Comparison of ENCODE assay signal across 13 mouse cellular contexts in the genomic region with DNA sequence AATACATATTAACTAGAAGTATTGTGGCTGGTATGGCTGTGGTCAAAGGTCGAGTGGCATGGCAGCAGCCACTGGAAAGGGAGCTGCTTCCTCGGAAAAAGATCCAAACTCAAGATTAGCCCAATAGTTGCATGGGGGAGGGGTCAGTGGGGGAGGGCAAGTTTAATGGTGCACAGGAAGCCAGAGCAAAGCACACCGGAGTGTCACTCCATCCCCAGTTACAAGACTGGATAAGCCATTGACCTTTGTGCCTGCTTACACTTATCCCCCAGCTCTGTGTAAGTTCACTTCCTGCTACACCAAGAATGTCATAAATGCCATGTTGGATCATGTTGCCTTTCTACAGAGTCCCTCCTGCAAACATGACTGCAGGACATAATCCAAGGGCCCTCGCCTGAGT. TPM values are rescaled to one million over a fixed set of nuclear protein-coding genes. Genes with fewer than 3 reads are reported as not detected.
DNase-seq lines count a peak whose midpoint lies in the region; ATAC-seq lines count a peak whose summit lies in the region.
"Had no signal": no experiment of that assay in that cellular context is flagged by ENCODE, and none has a peak within 500 bp of the region (broad histone marks: within the 10 kb centered on the region; RNA-seq: fewer than 3 reads in every experiment).

No protein-coding gene starts in this region.

- DNase-seq in midbrain, embryonic 11.5 days (ENCODE audit: low spot score, missing footprints) = no peak
- peak; percentile 92 for DNase-seq in yolk sac, embryonic 10.5 days (ENCODE audit: low spot score)
- no peak for DNase-seq in left cerebral cortex, postnatal 36 days (ENCODE audit: low spot score in 2 of 2)
- no peak for DNase-seq in heart, embryonic 10.5 days (ENCODE audit: low spot score)
- no peak for DNase-seq in cerebellum, adult 9-11 months
- DNase-seq: cerebellum, adult 9-10 months; right cerebral cortex, postnatal 14 days had no signal

- no peaks in the 10 kb centered on the region for H3K9me3 ChIP-seq in midbrain, embryonic 15.5 days
- no peaks in the 10 kb centered on the region for H3K9me3 ChIP-seq in midbrain, embryonic 11.5 days (ENCODE audit: control insufficient read depth, low read length)
- H3K9me3 ChIP-seq in kidney, embryonic 15.5 days (replicated peaks) = no peaks in the 10 kb centered on the region
- no peaks in the 10 kb centered on the region for H3K9me3 ChIP-seq in liver, embryonic 12.5 days (replicated peaks)
- no peaks in the 10 kb centered on the region for H3K9me3 ChIP-seq in heart, embryonic 10.5 days
- H3K9me3 ChIP-seq: forebrain, embryonic 13.5 days; heart, embryonic 12.5 days; hindbrain, embryonic 15.5 days had no signal

- H3K27me3 ChIP-seq in midbrain, embryonic 15.5 days (replicated peaks) = no peaks in the 10 kb centered on the region
- H3K27me3 ChIP-seq in midbrain, embryonic 11.5 days (ENCODE audit: control insufficient read depth, insufficient read depth, low read length) = no peaks in the 10 kb centered on the region
- H3K27me3 ChIP-seq in kidney, embryonic 15.5 days = no peaks in the 10 kb centered on the region
- H3K27me3 ChIP-seq in liver, embryonic 12.5 days (replicated peaks) = no peaks in the 10 kb centered on the region
- H3K27me3 ChIP-seq in heart, embryonic 10.5 days (ENCODE audit: insufficient read depth, poor library complexity, severe bottlenecking) = no peaks in the 10 kb centered on the region
- H3K27me3 ChIP-seq: forebrain, embryonic 13.5 days; heart, embryonic 12.5 days; hindbrain, embryonic 15.5 days had no signal

- no peak overlapping the region for H3K4me3 ChIP-seq in midbrain, embryonic 15.5 days
- no peak overlapping the region for H3K4me3 ChIP-seq in midbrain, embryonic 11.5 days (ENCODE audit: low read depth, low read length)
- H3K4me3 ChIP-seq in kidney, embryonic 15.5 days (replicated peaks) = no peak overlapping the region
- H3K4me3 ChIP-seq in liver, embryonic 12.5 days = no peak overlapping the region
- H3K4me3 ChIP-seq in heart, embryonic 10.5 days = no peak overlapping the region
- H3K4me3 ChIP-seq: forebrain, embryonic 13.5 days; heart, embryonic 12.5 days; hindbrain, embryonic 15.5 days had no signal

- intact Hi-C loops in left cerebral cortex, postnatal 36 days (cut with DNase I) = no loop called here

- H3K27ac ChIP-seq in midbrain, embryonic 15.5 days = no peak overlapping the region
- H3K27ac ChIP-seq in midbrain, embryonic 11.5 days (ENCODE audit: low read depth, low read length) = no peak overlapping the region
- peak overlapping the region; percentile 29; the same call in 1 of the 2 replicates for H3K27ac ChIP-seq in kidney, embryonic 15.5 days
- H3K27ac ChIP-seq in liver, embryonic 12.5 days = no peak overlapping the region
- H3K27ac ChIP-seq in heart, embryonic 10.5 days = no peak overlapping the region
- H3K27ac ChIP-seq: forebrain, embryonic 13.5 days had no signal

- peaks cover 13% of the 10 kb centered on the region for H3K36me3 ChIP-seq in midbrain, embryonic 15.5 days (replicated peaks)
- H3K36me3 ChIP-seq in midbrain, embryonic 11.5 days (ENCODE audit: control insufficient read depth, insufficient read depth, low read length) = peaks cover 34% of the 10 kb centered on the region
- H3K36me3 ChIP-seq in kidney, embryonic 15.5 days = peaks cover 43% of the 10 kb centered on the region
- H3K36me3 ChIP-seq in liver, embryonic 12.5 days = peaks cover 27% of the 10 kb centered on the region
- peaks cover 46% of the 10 kb centered on the region for H3K36me3 ChIP-seq in heart, embryonic 10.5 days

- H3K4me2 ChIP-seq in midbrain, embryonic 15.5 days = peak overlapping the region; percentile 20; the same call in 1 of the 2 replicates
- no peak overlapping the region for H3K4me2 ChIP-seq in midbrain, embryonic 11.5 days
- no peak overlapping the region for H3K4me2 ChIP-seq in kidney, embryonic 15.5 days
- H3K4me2 ChIP-seq in liver, embryonic 12.5 days = no peak overlapping the region
- H3K4me2 ChIP-seq: heart, embryonic 12.5 days; hindbrain, embryonic 15.5 days had no signal

- no peak overlapping the region for H3K9ac ChIP-seq in midbrain, embryonic 15.5 days
- no peak overlapping the region for H3K9ac ChIP-seq in midbrain, embryonic 11.5 days (ENCODE audit: low read length)
- no peak overlapping the region for H3K9ac ChIP-seq in kidney, embryonic 15.5 days
- no peak overlapping the region for H3K9ac ChIP-seq in liver, embryonic 12.5 days
- H3K9ac ChIP-seq: forebrain, embryonic 13.5 days; heart, embryonic 12.5 days; hindbrain, embryonic 15.5 days had no signal

- ATAC-seq in midbrain, embryonic 15.5 days (replicated peaks) = no peak
- ATAC-seq in midbrain, embryonic 11.5 days (ENCODE audit: low FRiP score) = no peak
- ATAC-seq in kidney, embryonic 15.5 days (replicated peaks; ENCODE audit: low FRiP score) = peak; percentile 28; the same call in 1 of the 2 replicates
- ATAC-seq in liver, embryonic 12.5 days = peak; percentile 49; the same call in 1 of the 2 replicates
- ATAC-seq: forebrain, embryonic 13.5 days had no signal

- 52% methylated on average over 4 of the region's 4 CpGs for whole genome bisulfite sequencing in midbrain, embryonic 15.5 days
- 46% methylated on average over 4 of the region's 4 CpGs for WGBS in midbrain, embryonic 11.5 days
- 36% methylated on average over 4 of the region's 4 CpGs for WGBS in kidney, embryonic 15.5 days
- WGBS in liver, embryonic 12.5 days (ENCODE audit: insufficient replicate concordance) = 33% methylated on average over 4 of the region's 4 CpGs
- 46% methylated on average over 4 of the region's 4 CpGs for WGBS in heart, embryonic 10.5 days

- H3K4me1 ChIP-seq in midbrain, embryonic 15.5 days = peaks cover 53% of the 10 kb centered on the region
- peaks cover 44% of the 10 kb centered on the region for H3K4me1 ChIP-seq in midbrain, embryonic 11.5 days (ENCODE audit: control insufficient read depth, insufficient read depth, low read length)
- H3K4me1 ChIP-seq in kidney, embryonic 15.5 days = peaks cover 55% of the 10 kb centered on the region
- peaks cover 10% of the 10 kb centered on the region; the same call in 1 of the 2 replicates for H3K4me1 ChIP-seq in liver, embryonic 12.5 days
- H3K4me1 ChIP-seq in heart, embryonic 10.5 days = peaks cover 51% of the 10 kb centered on the region

RNA-seq across cellular contexts. Expression of a gene that starts 11.2 kb away (rescaled TPM):
- polyA plus RNA-seq in midbrain, embryonic 15.5 days (2015; fragmentation: Nextera tagmentation; extraction: Ambion mirVana) = 177 and 182 TPM in 2 replicates
- 338 and 393 TPM in 2 replicates for polyA plus RNA-seq in midbrain, embryonic 11.5 days (2014; fragmentation: Nextera tagmentation; extraction: Ambion mirVana)
- 41.6 and 43.5 TPM in 2 replicates for polyA plus RNA-seq in kidney, embryonic 15.5 days (2015; fragmentation: Nextera tagmentation; extraction: Ambion mirVana)
- 17.8 and 18.1 TPM in 2 replicates for polyA plus RNA-seq in liver, embryonic 12.5 days (2016; fragmentation: Nextera tagmentation; extraction: Ambion mirVana)
- total RNA-seq in left cerebral cortex, postnatal 36 days (2021) = 10 to 100 TPM; 16.3 to 16.5 TPM
- 35.7 and 56.8 TPM in 2 replicates for polyA plus RNA-seq in heart, embryonic 10.5 days (2016; fragmentation: Nextera tagmentation; extraction: Ambion mirVana)

Comparison
In these comparisons a context has a peak if more than half of its experiments do, and no peak if none do; other contexts are left out.
1. ATAC-seq: peak in kidney, embryonic 15.5 days (single experiment) and liver, embryonic 12.5 days (single experiment); none in midbrain, embryonic 15.5 days (single experiment) and midbrain, embryonic 11.5 days (single experiment).